Mouse (Mus musculus): ENCODE measurements around the gene 1700013F07Rik. TPM values are rescaled to one million over a fixed set of nuclear protein-coding genes. Genes with fewer than 3 reads are reported as not detected.

Gene 1700013F07Rik
- total and polyA plus RNA-seq, 2 experiments from 2014 or later, result not detected

- no peak overlapping the region for H3K27ac ChIP-seq (ENCODE audit: low read depth)
Measured at GRCm38 (mm10) chr3:108572309-108573010, 38.5 kb downstream of the 1700013F07Rik start.

GRCm38 (mm10) chr3:108574018-108574417, 40.1 kb downstream of the 1700013F07Rik start:
- Histone ChIP-seq H3K27me3 (ENCODE audit: control insufficient read depth, insufficient read depth, low read length) (no peaks in the 10 kb centered on the region), H3K4me1 (ENCODE audit: control insufficient read depth, insufficient read depth) (peaks cover 11% of the 10 kb centered on the region), H3K4me3 (ENCODE audit: low read depth, low read length) (no peak overlapping the region), H3K9me3 (replicated peaks; ENCODE audit: control insufficient read depth, low read length) (no peaks in the 10 kb centered on the region), H3K27ac (ENCODE audit: low read depth) (no peak overlapping the region), H3K9ac (replicated peaks; ENCODE audit: low read depth, low read length) (no peak overlapping the region), H3K4me2 (ENCODE audit: low read depth, low read length) (no peak overlapping the region), H3K36me3 (replicated peaks; ENCODE audit: control insufficient read depth, insufficient read depth, low read length) (peaks cover 7% of the 10 kb centered on the region; the same call in 1 of the 2 replicates)
- TF ChIP-seq EP300 (IDR thresholded peaks at IDR 0.05; ENCODE audit: low read depth) (no peak), CTCF (IDR thresholded peaks at IDR 0.05; ENCODE audit: low read depth) (no peak)
- ATAC-seq (ENCODE audit: insufficient read depth, low read depth) (no peak), DNase-seq (ENCODE audit: low spot score) (no peak)
- WGBS, result 85% methylated on average over 5 of the region's 5 CpGs

More at GRCm38 (mm10) chr3:108572309-108573010, 38.5 kb downstream of the 1700013F07Rik start:
- peak overlapping the region; percentile 68 for H3K4me3 ChIP-seq (ENCODE audit: low read depth, low read length)
- ATAC-seq (ENCODE audit: insufficient read depth, low read depth), result no peak
- no peaks in the 10 kb centered on the region for H3K9me3 ChIP-seq (replicated peaks; ENCODE audit: control insufficient read depth, low read length)
- H3K4me2 ChIP-seq (ENCODE audit: low read depth, low read length), result peak overlapping the region; percentile 82
- peaks cover 11% of the 10 kb centered on the region for H3K4me1 ChIP-seq (ENCODE audit: control insufficient read depth, insufficient read depth)
- DNase-seq (ENCODE audit: low spot score), result no peak
- 45% methylated on average over 18 of the region's 18 CpGs for WGBS
- peak overlapping the region; percentile 77 for H3K9ac ChIP-seq (replicated peaks; ENCODE audit: low read depth, low read length)
- TF ChIP-seq EP300 (IDR thresholded peaks at IDR 0.05; ENCODE audit: low read depth) (no peak), CTCF (IDR thresholded peaks at IDR 0.05; ENCODE audit: low read depth) (no peak)
- H3K36me3 ChIP-seq (replicated peaks; ENCODE audit: control insufficient read depth, insufficient read depth, low read length), result no peaks in the 10 kb centered on the region
- no peaks in the 10 kb centered on the region for H3K27me3 ChIP-seq (ENCODE audit: control insufficient read depth, insufficient read depth, low read length)

GRCm38 (mm10) chr3:108584580-108584979, 50.6 kb downstream of the 1700013F07Rik start:
- DNase-seq (ENCODE audit: low spot score) (no peak), ATAC-seq (ENCODE audit: insufficient read depth, low read depth) (no peak)
- H3K4me2 ChIP-seq (ENCODE audit: low read depth, low read length), result no peak overlapping the region
- no peak for TF ChIP-seq CTCF (IDR thresholded peaks at IDR 0.05; ENCODE audit: low read depth)
- TF ChIP-seq EP300 (IDR thresholded peaks at IDR 0.05; ENCODE audit: low read depth), result no peak
- H3K36me3 ChIP-seq (replicated peaks; ENCODE audit: control insufficient read depth, insufficient read depth, low read length), result 0 out of 2 replicates have a peak, but pooled peaks cover 6% of the 10 kb centered on the region
- no peak overlapping the region for H3K27ac ChIP-seq (ENCODE audit: low read depth)
- no peaks in the 10 kb centered on the region for H3K4me1 ChIP-seq (ENCODE audit: control insufficient read depth, insufficient read depth)
- H3K9ac ChIP-seq (replicated peaks; ENCODE audit: low read depth, low read length), result no peak overlapping the region
- WGBS, result 64% methylated on average over 4 of the region's 4 CpGs
- no peaks in the 10 kb centered on the region for H3K9me3 ChIP-seq (replicated peaks; ENCODE audit: control insufficient read depth, low read length)
- H3K27me3 ChIP-seq (ENCODE audit: control insufficient read depth, insufficient read depth, low read length), result no peaks in the 10 kb centered on the region
- no peak overlapping the region for H3K4me3 ChIP-seq (ENCODE audit: low read depth, low read length)

GRCm38 (mm10) chr3:108588446-108588845, 54.5 kb downstream of the 1700013F07Rik start:
- TF ChIP-seq EP300 (IDR thresholded peaks at IDR 0.05; ENCODE audit: low read depth), result no peak
- no peak for TF ChIP-seq CTCF (IDR thresholded peaks at IDR 0.05; ENCODE audit: low read depth)
- Histone ChIP-seq H3K4me2 (ENCODE audit: low read depth, low read length) (no peak overlapping the region), H3K9me3 (replicated peaks; ENCODE audit: control insufficient read depth, low read length) (no peaks in the 10 kb centered on the region), H3K36me3 (replicated peaks; ENCODE audit: control insufficient read depth, insufficient read depth, low read length) (no peaks in the 10 kb centered on the region), H3K27me3 (ENCODE audit: control insufficient read depth, insufficient read depth, low read length) (no peaks in the 10 kb centered on the region), H3K9ac (replicated peaks; ENCODE audit: low read depth, low read length) (no peak overlapping the region), H3K4me3 (ENCODE audit: low read depth, low read length) (no peak overlapping the region), H3K4me1 (ENCODE audit: control insufficient read depth, insufficient read depth) (peaks cover 4% of the 10 kb centered on the region; the same call in 1 of the 2 replicates), H3K27ac (ENCODE audit: low read depth) (no peak overlapping the region)
- no peak for DNase-seq (ENCODE audit: low spot score)
- no peak for ATAC-seq (ENCODE audit: insufficient read depth, low read depth)
- WGBS, result 40% methylated on average over 2 of the region's 2 CpGs

DNA sequence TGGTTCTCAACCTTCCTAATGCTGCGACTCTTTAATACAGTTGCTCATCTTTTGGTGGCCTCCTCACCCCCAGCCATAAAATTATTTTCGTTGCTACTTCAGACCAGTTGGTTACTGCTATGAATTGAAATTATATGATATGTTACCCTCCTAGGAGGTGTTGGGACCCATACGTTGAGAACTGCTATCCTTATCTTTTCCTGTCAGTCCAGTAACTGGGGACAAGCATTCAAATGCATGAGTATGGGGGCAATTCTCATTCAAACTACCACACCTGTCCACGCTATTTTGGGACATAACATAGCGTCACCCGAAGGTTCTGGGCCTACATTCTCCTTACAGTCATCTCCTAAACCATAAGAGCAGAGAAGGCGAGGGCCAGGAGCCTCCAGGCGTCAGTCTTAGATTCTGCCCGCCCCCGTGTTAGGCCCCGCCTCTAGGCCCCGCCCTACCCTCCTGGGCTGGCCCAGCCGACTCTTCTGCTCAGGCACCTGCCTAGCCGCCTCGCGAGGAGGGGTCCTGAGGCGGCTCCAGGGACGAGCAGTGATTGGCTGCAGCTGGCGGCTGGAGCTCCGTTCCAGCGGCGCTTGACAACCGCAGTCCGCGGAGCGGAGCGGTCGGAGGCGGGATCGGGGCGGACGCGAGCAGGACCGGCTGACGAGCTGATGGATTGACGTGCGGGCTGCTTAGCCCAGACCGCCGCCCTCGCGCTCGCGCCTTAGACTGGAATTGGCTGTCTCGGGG, 57.0 kb downstream of the 1700013F07Rik start, which contains the start of gene Wdr47:
Wdr47 (plus strand) TSS at position 494 of the 744 bp plus-strand sequence.
- peak; percentile 94 for DNase-seq (ENCODE audit: low spot score)
- peaks cover 4% of the 10 kb centered on the region; the same call in 1 of the 2 replicates for H3K4me1 ChIP-seq (ENCODE audit: control insufficient read depth, insufficient read depth)
- peak within 1 kb of the TSS; percentile 100 for H3K4me2 ChIP-seq (ENCODE audit: low read depth, low read length)
- TF ChIP-seq EP300 (IDR thresholded peaks at IDR 0.05; ENCODE audit: low read depth) (no peak), CTCF (IDR thresholded peaks at IDR 0.05; ENCODE audit: low read depth) (no peak)
- WGBS, result 4% methylated on average over 44 of the region's 44 CpGs
- no peaks in the 10 kb centered on the region for H3K27me3 ChIP-seq (ENCODE audit: control insufficient read depth, insufficient read depth, low read length)
- no peaks in the 10 kb centered on the region for H3K9me3 ChIP-seq (replicated peaks; ENCODE audit: control insufficient read depth, low read length)
- peak within 1 kb of the TSS; percentile 80 for H3K9ac ChIP-seq (replicated peaks; ENCODE audit: low read depth, low read length)
- H3K27ac ChIP-seq (ENCODE audit: low read depth), result peak within 1 kb of the TSS; percentile 72
- peak; percentile 100 for ATAC-seq (ENCODE audit: insufficient read depth, low read depth)
- H3K36me3 ChIP-seq (replicated peaks; ENCODE audit: control insufficient read depth, insufficient read depth, low read length), result no peaks in the 10 kb centered on the region
- peak within 1 kb of the TSS; percentile 99 for H3K4me3 ChIP-seq (ENCODE audit: low read depth, low read length)
